Mouse (Mus musculus): Measurements from ENCODE around the gene Ube2j1.

GRCm38 (mm10) chr4:33012484-33012883 lies 18.7 kb upstream of the Ube2j1 start:
- TF ChIP-seq CTCF (IDR thresholded peaks at IDR 0.05; ENCODE audit: low read depth, low read length) (no peak), POLR2AphosphoS5 (IDR thresholded peaks at IDR 0.05; ENCODE audit: insufficient replicate concordance, low read depth, low read length) (no peak), GATA1 (IDR thresholded peaks at IDR 0.05; ENCODE audit: borderline replicate concordance, low read length) (no peak)
